Mouse (Mus musculus): ENCODE results near the gene Syt12.

The Syt12 gene

DNA sequence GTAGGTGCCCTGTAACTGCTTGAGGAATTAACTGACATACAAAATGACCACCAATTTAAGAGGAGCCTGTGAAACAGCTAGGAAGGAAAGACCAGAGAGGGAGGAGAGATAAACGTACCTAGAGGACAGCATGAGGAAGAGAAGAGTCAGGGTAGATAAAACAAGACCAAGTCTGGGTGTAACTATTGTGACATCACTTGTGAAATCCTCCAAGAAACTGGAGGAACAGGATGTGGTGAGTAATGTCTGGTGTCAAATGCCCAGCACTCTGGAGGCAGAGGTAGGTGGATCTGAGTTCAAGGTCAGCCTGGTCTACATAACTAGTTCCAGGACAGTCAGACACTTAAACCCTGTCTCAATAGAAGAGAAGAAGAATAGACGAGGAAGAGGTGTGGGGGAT lies 68.2 kb downstream of the Syt12 start:
- no peak for DNase-seq (ENCODE audit: low read depth, low spot score)

DNA sequence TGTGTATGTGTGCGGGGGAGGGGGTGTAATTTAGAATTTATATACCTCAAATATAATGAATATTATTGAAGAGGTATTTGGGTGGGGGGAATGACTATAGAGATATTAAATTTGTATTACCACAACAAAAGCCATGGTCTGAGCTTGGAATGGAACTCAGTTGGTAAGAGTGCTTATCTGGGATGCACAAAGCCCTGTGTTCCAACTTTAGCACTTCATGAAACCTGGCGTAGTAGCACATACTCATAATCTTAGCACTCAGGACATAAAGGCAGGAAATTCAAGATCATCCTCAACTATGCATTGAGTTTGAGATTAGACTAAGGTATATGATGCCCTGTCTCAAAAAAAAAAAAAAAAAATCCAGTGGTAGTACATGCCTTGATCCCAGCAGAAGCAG lies 72.4 kb downstream of the Syt12 start:
- no peak for DNase-seq (ENCODE audit: low read depth, low spot score)

DNA sequence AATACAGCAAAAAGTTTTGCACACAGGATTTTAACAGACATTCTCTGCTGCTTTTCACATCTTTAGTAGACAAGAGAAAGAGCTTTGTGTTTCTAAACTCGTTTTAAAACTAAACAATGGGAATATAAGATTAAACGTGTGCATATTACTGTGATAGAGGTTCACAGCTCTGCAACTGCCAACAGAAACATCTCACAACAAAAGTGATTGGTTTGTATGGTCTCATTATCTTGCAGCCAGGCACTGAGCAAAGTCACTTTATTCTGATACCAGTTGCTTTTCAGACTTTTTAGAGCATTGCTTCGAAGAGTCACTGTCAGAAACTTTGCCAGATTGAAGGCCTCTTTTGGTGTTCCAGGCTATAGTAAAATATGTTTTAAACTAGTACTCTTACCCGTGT lies 78.3 kb downstream of the Syt12 start:
- DNase-seq (ENCODE audit: low read depth, low spot score): no peak

DNA sequence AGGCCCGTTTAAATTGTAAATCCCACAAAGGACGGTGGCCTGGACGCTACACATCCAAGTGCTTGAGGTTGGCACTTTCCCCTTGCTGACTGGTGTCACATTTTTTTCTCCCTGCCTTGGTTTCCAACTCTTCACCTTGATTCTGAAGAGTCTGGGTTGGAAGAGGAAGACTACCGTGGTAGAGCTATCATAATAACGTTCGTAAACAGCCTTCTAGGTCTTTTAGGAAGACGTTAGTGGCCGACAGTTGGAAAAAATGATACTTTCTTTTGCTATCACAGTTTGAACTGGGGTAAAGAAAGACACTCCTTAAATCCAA lies 78.7 kb downstream of the Syt12 start:
- DNase-seq (ENCODE audit: low read depth, low spot score): no peak

DNA sequence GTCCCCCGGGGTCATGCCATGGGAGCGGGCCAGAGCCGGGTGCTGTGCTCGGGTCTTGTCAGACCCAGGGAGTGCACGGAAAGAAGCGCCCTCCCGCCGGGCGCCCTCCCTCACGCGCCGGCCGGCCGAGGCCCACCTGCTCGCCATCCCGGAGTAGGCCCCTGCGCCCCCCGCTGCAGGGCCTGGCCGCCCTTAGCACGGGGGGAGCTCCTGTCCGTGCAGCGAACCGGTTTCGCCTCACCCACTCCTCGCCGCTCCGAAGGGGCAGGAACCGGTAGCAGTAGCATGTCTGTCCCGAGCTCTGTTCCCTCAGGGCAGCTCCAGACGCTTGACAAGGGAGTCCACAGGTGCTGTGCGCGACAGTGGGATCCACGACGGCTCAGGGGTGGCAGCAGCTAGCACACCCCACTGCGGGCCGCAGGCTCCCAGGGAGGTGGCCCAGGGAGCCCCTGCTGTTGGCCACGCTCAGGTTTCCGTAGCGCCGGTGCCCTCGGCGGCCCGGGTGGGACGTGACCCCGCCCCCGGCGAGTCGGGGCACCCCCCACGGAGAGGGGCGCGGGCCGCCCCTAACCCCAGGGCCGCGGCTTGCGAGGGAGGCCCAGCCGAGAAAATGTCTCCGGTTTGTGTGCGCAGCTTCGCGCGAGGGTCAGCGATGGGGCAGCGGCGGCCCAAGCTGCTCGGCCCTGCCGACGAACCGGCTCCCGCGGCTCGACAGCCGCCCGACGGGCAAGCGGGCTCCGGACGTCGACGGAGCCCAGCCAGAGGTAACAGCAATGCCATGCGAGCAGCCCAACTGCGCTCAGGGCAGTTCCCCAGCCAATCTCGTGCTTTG lies 79.2 kb downstream of the Syt12 start, which contains the start of gene Kdm2a:
Gene Kdm2a, minus strand, starts transcription at position 488 of the 832 bp plus-strand sequence.
- DNase-seq (ENCODE audit: low read depth, low spot score): peak; percentile 34

DNA sequence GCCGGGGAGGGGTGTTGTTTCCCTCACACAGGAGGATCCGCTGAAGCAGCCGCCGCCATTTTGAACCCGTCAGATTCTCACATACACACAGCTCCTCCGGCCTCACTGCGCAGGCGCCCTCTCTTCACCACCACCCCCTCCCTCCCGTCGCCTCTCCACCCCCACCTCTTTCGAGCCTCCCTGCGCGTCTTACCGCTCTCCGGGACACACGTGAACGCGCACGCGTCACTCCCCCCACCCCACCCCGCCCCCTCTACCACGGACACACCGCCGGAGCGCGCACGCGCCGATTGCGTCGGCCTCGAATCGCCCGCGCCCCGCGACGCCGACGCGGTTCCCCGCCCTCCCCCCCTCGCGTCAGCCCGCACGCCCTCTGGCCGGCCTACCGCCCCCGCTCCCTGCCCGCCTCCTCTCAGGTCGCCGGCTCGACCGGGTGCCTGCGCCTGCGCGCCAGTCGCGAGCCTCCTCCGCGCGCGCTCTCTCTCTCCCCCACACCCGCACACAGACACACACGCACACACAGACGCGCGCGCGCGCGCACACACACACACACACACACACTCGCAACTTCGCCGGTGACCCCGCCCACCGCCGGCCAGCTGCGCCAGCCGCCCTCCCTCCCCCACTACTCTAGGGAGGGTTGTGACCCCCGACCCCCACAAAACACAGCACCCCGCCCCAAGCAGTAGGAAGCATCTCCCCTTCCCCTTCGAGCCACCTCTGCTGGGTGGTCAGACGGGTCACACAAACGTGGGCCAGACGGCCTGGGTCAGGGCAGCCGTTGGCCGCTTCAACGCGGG lies 80.0 kb downstream of the Syt12 start:
- DNase-seq (ENCODE audit: low read depth, low spot score): peak; percentile 98

DNA sequence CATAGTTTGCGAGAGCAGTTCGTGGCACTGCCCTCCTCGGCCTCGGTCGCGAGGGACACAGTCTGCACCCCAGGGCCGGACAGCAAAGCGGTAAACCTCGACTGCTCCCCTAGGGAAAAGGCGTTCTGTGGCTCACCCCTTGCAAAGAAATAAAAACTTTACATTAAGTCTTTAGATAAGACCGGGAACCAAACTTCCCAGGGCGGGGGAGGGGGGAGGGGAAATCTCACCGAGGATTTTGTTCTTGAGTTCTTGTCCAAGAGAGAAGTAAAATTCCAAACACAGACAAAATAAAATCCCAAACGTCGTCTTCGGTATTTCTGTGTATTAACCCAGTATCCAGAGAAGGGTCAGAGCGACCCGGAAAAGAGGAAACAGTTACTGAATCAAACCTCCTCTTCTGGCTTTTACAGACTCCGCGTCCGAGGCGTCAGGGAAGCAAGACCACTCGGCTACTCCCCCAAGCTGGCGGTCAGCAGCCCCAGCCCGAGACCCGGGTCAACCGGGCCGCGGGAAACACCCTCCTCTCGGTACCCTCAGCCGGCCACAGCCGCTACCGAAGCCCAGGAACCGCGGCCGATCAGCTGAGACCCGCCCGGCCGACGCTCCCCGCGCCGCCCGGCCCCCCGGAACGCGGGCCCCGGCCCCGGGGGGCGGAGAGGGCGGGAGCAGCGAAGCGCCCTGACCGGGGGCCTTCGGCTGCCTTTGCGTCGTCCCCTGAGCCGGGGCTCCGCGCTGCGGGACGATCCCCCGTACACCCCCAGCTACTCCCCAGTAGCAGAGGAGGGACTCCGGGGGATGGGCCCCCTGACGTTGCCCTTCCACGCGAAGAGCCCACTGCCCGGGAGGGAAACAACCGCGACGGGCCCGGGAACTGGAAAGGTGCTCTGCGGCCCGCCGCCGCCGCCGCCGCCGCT lies 80.9 kb downstream of the Syt12 start:
- DNase-seq (ENCODE audit: low read depth, low spot score): no peak

Data from embryo, embryonic 11.5 days (tissue).